Mouse (Mus musculus) layer of hippocampus, postnatal 14 days (tissue): Measurements from ENCODE around the gene Zdhhc22. TPM values are rescaled to one million over a fixed set of nuclear protein-coding genes. Genes with fewer than 3 reads are reported as not detected.

Experiments used
- DNase-seq, 2 experiments: peaks; one replicate each; pipeline ENCODE4 v3.0.0; 2021 to 2022; ENCODE audit warnings: low spot score in 2 of 2, mixed read lengths in 1 of 2
- microRNA-seq, 2 experiments: library from miRNA; unstranded; fragments of <30 nt; microRNA quantifications; one replicate each; pipeline ENCODE4 v1.2.0; 2021
- total RNA-seq, 2 experiments: library from RNA; stranded (reverse); gene quantifications; 2 replicates each; pipeline ENCODE4 v1.2.3; 2021

Gene Zdhhc22
- total RNA-seq, 2 experiments from 2014 or later: 9.3 to 22.9 TPM

GRCm38 (mm10) chr12:86938571-86938970 lies 51.7 kb downstream of the Zdhhc22 start:
- no peak for DNase-seq

- no peak for DNase-seq
Measured at GRCm38 (mm10) chr12:86936587-86937343, 53.5 kb downstream of the Zdhhc22 start.

- no peak for DNase-seq
Measured at GRCm38 (mm10) chr12:86935692-86936282, 54.4 kb downstream of the Zdhhc22 start.

- no peak for DNase-seq
Measured at GRCm38 (mm10) chr12:86934748-86935147, 55.5 kb downstream of the Zdhhc22 start.

GRCm38 (mm10) chr12:86932575-86932952 lies 57.7 kb downstream of the Zdhhc22 start:
- DNase-seq: no peak

- no peak for DNase-seq
Measured at GRCm38 (mm10) chr12:86931919-86932574, 58.2 kb downstream of the Zdhhc22 start.

GRCm38 (mm10) chr12:86930934-86931729 lies 59.1 kb downstream of the Zdhhc22 start:
- no peak for DNase-seq

Small RNA genes lying within 50 kb of the gene (microRNA-seq; reads per million reads assigned to microRNA genes)
- 0 reads per million in 2 experiments for gene Gm25847

Other genes with a start within 250 kb of the Zdhhc22 start
- 10 to 100 TPM; 64.9 to 65.1 TPM for gene Irf2bpl, start 105.6 kb downstream of the Zdhhc22 start, total RNA-seq
- gene Cipc, start 43.4 kb downstream of the Zdhhc22 start, total RNA-seq: 10 to 100 TPM; 60.4 to 63.6 TPM
- 10 to 100 TPM; 30.3 to 33.4 TPM for gene Tmem63c, start 30.9 kb upstream of the Zdhhc22 start, total RNA-seq
- gene Ngb, start 112.1 kb upstream of the Zdhhc22 start, total RNA-seq: 1 to 10 TPM; 1.5 to 2.6 TPM
- 10 to 100 TPM; 48.6 to 49.3 TPM for gene Gstz1, start 156.7 kb upstream of the Zdhhc22 start, total RNA-seq
- gene Pomt2, start 157.5 kb upstream of the Zdhhc22 start, total RNA-seq: 10 to 100 TPM; 19.0 to 21.3 TPM
- 1 to 10 TPM; 2.5 to 3.7 TPM for gene Samd15, start 209.3 kb upstream of the Zdhhc22 start, total RNA-seq
- 10 to 100 TPM; 26.4 to 26.7 TPM for gene Tmed8, start 210.0 kb upstream of the Zdhhc22 start, total RNA-seq
- 1 to 10 TPM in 1 of 2 experiments, under 1 TPM in 1; 0.93 to 1.2 TPM for gene Noxred1, start 248.3 kb upstream of the Zdhhc22 start, total RNA-seq